Mouse (Mus musculus) thymus, postnatal 0 days (tissue): ENCODE measurements at regions not wholly inside any gene's neighbourhood (a gene's known extent, or its start where the extent isn't known, plus 50 kb on each side); places are given as distances from the start of the nearest gene placed in this dataset.
"Not testable (repeated sequence)": the region's sequence is repeated elsewhere in the genome, so short reads cannot be mapped to it uniquely, and the experiment has no call there.

Source experiments
- DNase-seq: peaks from one replicate; pipeline ENCODE4 v3.0.0-alpha.2; 2015; ENCODE audit warnings: low spot score

- no peak for DNase-seq
These were observed 291.8 kb downstream of the Tox3 start for GRCm38 (mm10) chr8:90056331-90056730.

- DNase-seq = no peak
These were observed 301.4 kb downstream of the Tox3 start for GRCm38 (mm10) chr8:90046779-90047178.

DNA sequence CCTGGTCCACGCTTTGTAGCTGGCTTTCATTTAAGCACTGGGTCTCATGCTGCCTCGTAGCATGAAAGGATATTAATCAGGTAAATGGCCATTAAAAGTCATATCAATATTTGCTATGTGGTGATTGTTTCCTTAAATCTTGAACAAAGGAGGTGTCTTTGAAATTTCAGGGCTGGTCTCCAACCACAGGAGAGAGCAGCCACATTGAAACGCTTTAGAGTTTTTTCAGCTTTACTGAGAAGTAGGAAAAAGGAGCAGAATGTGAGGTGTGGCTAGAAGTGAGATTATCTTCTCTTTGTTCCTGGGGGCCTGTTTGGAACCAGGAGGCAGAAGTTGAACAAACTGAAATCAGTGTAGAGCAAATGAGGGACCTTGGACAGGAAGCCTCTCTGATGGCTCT, 311.7 kb downstream of the Tox3 start:
- DNase-seq = no peak

DNA sequence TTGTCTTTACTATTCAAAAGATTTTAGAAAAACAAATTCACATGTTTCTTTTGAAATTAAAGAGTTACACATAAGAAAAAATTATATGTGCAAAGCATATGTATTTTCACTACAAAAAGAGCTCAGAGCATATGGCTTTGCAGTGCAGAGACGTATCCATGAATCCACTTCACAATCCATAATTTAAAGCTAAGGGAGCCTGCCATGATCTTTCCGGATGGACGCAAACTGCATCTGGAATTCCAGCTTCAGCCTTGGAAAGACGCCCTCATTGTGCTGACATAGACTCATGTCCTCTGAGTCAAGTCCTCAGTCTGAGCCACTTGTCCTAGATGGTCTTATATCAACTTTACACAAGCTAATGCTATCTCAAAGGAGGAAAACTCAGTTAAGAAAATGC, 315.6 kb downstream of the Tox3 start:
- DNase-seq = no peak

DNA sequence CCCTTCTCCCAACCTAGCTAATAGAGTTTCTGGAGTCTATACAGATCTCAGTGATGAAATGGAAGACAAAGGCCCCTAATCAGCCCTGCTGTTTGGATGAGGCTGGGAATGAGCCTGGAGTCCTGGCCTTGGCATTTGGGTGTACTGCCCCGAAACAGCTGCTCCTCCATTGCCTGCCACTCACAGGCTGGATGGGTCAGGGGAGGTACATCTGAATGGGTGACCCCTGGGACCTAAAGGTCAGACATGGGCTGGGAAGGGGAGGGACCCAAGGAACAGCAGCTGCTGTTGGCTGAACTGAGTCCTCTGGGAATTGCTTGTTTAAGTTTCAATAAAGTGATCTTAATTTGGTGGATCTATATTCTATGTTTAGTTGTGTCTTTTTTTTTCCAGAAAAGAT, 316.9 kb downstream of the Tox3 start:
- DNase-seq = no peak

GRCm38 (mm10) chr8:90017958-90018357, 330.2 kb downstream of the Tox3 start:
- DNase-seq = not testable (repeated sequence)

DNA sequence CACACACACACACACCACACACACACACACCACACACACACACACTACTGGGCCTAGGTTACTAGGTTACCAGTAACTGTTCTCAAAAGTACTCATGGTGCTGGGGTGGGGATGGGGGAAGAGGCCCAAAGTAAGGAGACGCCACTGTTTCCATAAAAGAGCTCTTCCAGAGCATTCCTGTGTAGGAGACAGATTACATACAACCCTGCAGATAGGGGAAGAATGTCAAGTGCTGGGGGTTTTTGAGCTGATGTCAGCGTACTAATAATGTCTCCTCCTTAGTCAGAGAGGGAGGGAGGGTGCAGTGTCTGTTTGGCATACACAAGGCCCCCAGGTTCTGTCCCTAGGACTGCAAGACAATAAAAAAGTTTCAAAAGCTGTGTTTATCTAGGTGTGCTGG, 334.4 kb downstream of the Tox3 start:
- no peak for DNase-seq

GRCm38 (mm10) chr8:90011682-90012409, 336.3 kb downstream of the Tox3 start:
- DNase-seq = no peak

DNA sequence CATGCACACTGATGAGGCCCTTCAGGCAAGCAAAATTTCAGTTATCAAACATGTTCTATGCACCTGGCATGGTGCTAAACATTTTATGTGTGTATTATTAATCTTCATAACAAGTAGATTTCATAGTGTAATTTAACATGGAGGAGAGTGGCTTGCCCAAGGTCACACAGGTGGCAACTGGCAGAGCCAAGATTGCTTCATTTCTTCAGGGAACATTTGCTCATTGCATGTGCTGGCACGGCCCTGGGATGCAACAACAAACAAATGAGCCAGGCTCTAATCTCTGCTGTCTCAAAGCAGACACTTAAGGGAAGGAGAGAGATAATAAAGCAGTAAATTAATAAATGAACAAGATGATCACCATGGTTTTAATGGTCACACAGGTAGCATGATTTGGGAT, 338.7 kb downstream of the Tox3 start:
- DNase-seq = no peak

DNA sequence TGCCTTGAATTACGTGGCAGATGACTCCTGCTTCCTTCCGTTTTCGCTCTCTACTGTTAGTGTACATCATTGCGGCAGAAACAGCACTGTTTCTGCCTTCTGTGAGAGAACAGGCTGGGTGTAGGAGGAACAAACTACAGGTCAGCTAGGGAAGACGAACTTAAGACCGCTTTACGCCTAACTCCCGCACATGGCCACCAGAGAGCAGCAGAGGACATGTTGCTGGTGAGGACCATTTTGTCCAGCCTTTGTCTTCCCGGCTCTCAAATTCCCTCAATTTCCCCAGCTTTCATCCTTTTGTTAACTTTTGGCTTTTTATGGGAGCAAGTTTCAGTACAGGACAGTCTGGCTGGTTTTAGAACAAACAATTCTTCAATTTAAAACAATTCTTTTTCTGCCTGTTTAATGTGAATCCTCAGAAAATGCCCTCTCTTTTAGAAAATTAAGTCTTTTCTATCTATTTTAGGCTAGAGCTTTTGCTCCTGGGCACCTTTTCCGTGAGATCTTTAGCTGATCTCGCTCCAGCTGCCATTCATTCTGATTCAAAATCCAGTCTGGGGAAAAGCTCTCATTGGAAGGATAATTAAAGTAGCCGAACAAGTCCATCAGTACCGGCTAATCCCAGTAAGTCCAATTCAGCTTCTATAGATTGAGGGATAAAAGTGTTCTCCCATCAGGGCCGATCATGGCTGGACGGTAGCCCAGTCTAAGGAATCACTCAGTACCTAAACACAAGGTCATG, 347.1 kb downstream of the Tox3 start:
- peak; percentile 54 for DNase-seq

DNA sequence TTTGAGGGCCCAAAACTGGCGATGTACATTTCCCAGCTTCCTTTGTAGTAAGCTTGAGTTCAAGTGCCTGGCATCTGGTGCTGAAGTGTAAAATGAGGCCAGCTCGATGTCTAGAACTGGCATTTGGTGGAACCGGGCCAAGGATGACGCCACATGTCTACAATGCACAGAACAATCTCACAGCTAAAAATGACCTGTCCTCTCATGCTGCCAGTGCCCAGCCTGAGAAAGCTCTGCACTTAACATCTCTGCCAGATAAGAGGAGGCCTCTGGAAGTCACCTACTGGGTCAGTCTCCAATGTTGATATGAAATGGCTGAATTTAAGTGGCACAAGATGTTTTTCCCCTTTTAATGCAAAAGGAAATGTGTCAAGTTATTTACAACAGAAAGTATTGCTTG, 354.4 kb downstream of the Tox3 start:
- DNase-seq = no peak

DNA sequence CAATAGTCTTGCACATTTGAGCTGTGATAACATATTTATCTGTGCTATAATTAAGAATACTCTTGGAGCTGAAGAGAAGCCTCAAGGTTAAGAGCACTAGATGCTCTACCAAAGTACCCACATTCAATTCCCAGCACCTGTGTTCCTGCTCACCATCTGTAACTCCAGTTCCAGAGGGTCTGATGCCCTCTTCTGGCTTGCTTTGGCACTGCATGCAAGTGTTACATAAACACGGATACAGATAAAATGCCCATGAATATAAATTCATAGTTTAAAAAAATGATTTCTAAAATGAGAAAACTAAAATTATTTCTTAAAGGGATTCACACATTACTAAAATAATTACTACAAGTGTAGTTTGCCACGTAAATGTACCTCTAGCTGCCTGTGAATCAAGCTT, 364.3 kb downstream of the Tox3 start:
- no peak for DNase-seq

DNA sequence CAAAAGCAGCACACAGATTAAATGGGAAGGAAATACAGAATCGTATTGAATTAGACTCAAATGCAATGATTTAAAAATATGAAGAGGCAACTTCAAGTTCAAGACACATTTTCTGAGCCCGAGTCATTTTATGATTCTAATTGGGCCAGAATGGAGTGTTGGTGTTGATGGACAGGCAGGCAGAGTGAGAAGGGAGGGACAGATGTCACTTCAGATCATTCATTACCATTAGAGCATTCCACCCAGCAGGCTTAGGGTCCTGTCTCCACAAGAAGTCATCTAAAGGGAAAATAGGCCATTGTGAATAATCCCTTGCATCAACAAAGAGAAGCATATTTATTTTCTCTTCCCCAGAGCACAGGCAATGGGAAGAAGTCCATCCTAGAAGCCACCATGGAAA, 365.6 kb downstream of the Tox3 start:
- no peak for DNase-seq

DNA sequence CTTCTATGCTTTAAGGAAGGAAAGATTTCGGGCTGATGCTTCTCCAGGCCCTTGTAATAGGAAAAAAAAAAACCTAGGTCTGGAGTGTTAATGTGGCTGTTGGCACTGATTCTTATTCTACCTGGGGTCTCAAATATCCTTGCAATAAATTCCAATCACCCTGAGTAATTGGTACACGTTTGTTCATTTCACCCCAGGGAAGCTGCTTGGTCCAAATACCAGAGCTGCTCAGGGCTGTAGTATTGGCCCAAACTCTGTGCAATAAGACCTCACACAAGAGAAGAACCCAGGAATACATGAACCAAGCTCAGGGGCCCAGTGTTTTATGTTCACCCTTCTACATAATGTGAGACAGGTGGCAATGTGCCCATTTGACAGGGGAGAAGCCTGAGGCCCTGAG, 366.8 kb downstream of the Tox3 start:
- DNase-seq = no peak

GRCm38 (mm10) chr8:89980441-89980840, 367.7 kb downstream of the Tox3 start:
- DNase-seq = no peak

GRCm38 (mm10) chr8:89962799-89963198, 385.3 kb downstream of the Tox3 start:
- no peak for DNase-seq

- no peak for DNase-seq
These were observed 390.7 kb downstream of the Tox3 start for GRCm38 (mm10) chr8:89957486-89957885.

- no peak for DNase-seq
These were observed 391.6 kb downstream of the Tox3 start for GRCm38 (mm10) chr8:89956482-89957020.

- DNase-seq = no peak
These were observed 409.3 kb downstream of the Tox3 start for GRCm38 (mm10) chr8:89938836-89939235.

GRCm38 (mm10) chr8:89934521-89934920, 413.6 kb downstream of the Tox3 start:
- DNase-seq = no peak

GRCm38 (mm10) chr8:89926666-89927232, 421.4 kb downstream of the Tox3 start:
- DNase-seq = no peak

DNA sequence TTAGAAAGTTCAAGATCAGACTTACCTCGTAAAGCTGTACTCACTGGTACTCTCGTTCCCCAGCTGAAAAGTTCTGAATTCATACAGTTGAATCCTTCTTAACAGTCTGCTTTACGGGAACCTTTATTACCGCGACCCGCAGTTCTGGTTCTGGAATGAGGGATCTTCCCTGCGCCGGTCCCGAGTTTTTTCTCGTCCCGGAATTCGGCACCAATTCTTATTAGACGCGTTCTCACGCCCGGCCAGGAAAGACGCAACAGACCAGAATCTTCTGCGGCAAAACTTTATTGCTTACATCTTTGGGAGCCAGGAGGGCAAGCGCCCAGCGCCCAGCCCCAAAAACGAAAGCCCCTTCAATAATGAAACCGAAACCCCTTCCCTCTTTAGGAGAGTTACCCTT, 423.4 kb downstream of the Tox3 start:
- DNase-seq = not testable (repeated sequence)
